Mouse (Mus musculus) bone marrow, adult 2 months (tissue): ENCODE measurements around the gene Fam178b.

ENCODE experiments used
- CTCF ChIP-seq: fragments of 200-500 bp; IDR thresholded peaks from 2 replicates; pipeline ENCODE4 v1.5.1; 2011; ENCODE audit warnings: low read length, control low read depth; ENCODE audit not compliant: control insufficient read depth, insufficient read depth
- POLR2A ChIP-seq: fragments of 200-500 bp; IDR thresholded peaks from 2 replicates; pipeline ENCODE4 v1.6.1; 2011; ENCODE audit warnings: low read depth, mild to moderate bottlenecking, control low read depth, low read length, borderline replicate concordance; ENCODE audit not compliant: control insufficient read depth

- TF ChIP-seq CTCF (no peak), POLR2A (no peak)
Observed at GRCm38 (mm10) chr1:36564101-36564500, 118.9 kb downstream of the Fam178b start.
